ENCODE assay signal across 12 mouse cellular contexts in the genomic region with DNA sequence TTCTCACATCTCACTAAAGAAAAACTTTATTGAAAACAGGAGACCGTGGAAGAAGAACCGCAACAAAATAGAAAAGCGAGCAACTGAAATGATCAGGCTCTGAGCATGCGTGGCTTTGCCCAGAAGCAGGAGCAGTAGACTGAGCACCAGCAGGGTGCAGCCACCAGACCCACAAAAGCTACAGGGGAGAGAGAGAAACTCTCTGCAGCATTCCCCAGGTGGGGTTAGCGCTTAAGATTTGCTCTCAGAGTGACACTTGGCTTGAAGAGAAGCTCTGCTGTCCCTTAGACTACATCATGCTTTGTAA.
"Had no signal": no experiment of that assay in that cellular context is flagged by ENCODE, and none has a peak within 500 bp of the region (broad histone marks: within the 10 kb centered on the region; RNA-seq: fewer than 3 reads in every experiment).

No protein-coding gene starts in this region.

- H3K4me1 ChIP-seq: liver, embryonic 13.5 days; neural tube, embryonic 12.5 days; neural tube, embryonic 15.5 days had no signal

- H3K4me3 ChIP-seq: liver, embryonic 13.5 days; neural tube, embryonic 12.5 days; neural tube, embryonic 15.5 days had no signal

- H3K9ac ChIP-seq: liver, embryonic 13.5 days; neural tube, embryonic 12.5 days; neural tube, embryonic 15.5 days had no signal

- H3K36me3 ChIP-seq: liver, embryonic 13.5 days; neural tube, embryonic 12.5 days; neural tube, embryonic 15.5 days had no signal

- H3K27ac ChIP-seq: kidney, postnatal 0 days; liver, embryonic 13.5 days; neural tube, embryonic 12.5 days; neural tube, embryonic 15.5 days had no signal

- H3K4me2 ChIP-seq: liver, embryonic 13.5 days; midbrain, embryonic 11.5 days; neural tube, embryonic 12.5 days; neural tube, embryonic 15.5 days had no signal

- H3K27me3 ChIP-seq: liver, embryonic 13.5 days; neural tube, embryonic 12.5 days; neural tube, embryonic 15.5 days had no signal

- DNase-seq: kidney, postnatal 25 days; liver, embryonic 13.5 days; lung, adult 2 months; lung, postnatal 14 days; lung, postnatal 4 days; midbrain, embryonic 14.5 days; thymus, adult 18-20 months; thymus, postnatal 36 days had no signal

- H3K9me3 ChIP-seq: neural tube, embryonic 12.5 days; neural tube, embryonic 15.5 days had no signal
